Mouse (Mus musculus): Measurements from ENCODE around the gene Olfr1449. TPM values are rescaled to one million over a fixed set of nuclear protein-coding genes. Genes with fewer than 3 reads are reported as not detected.
"Not testable (repeated sequence)": the region's sequence is repeated elsewhere in the genome, so short reads cannot be mapped to it uniquely, and the experiment has no call there.

Olfr1449 gene
- not detected for total RNA-seq (2021)
- long read RNA-seq, experiment 1: 0 reads
- long read RNA-seq, experiment 2: 0 reads

DNA sequence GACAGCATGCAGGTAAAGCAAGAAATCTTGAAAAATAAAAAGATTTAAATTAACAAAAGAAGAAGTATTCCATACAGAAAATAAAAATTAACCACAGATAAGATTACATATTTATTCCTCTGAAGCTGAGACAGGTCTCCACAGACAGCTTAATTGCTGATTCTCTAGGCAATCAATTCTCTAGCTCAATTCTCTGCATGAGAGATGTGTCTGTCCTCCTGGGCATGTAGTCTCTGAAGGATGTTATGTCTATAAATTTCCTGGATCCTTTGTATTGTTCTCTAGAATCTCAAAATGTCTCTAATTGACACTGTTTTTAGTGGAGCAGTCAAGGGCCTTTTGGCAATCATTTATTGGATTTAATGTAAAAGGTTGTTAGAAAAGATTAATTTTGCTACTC is at the start of gene Olfr1449:
Gene Olfr1449 (plus strand): TSS at position 301 of the 400 bp plus-strand sequence.
- DNase-seq (ENCODE audit: low spot score in 2 of 2): no peak

DNA sequence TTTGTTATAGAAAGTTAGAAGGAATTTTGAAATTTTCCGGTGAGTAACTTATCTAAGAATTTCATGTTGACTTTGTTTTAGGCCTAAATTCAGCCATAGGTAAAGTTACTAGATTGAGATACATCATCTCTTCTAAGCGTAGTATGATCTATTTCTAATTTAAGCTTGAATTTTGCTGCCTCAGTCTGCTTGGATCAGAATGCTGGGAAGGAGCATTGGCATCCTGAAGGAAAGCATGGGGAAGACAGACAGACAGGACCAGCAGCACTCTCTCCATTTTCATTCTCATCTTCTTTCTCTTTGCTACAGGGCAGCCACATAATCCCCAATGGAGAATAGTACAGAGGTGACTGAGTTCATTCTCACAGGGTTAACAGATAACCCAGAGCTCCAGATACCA is 47.1 kb upstream of the Olfr1449 start, which contains the start of gene Olfr1445:
Gene Olfr1445 (plus strand): TSS at position 301 of the 400 bp plus-strand sequence.
- DNase-seq (ENCODE audit: low spot score in 2 of 2): no peak

DNA sequence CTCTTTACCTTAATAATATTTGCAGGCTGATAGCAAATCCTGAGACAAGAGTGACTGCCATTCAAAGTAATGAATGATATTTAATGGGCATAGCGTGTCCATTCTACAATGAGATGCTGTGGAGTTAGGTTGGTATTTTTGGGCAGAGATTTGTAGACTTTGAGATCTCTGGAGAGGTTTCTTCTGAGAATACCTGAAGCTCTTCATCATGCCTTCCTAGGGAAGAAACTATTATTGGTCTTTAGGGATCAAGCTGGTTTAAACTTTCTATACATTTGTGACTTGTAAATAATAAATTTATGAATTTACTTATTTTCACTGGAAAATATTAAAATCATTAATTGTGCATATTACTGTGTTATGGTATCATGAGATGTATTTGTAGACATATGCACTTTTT is 37.2 kb upstream of the Olfr1449 start, which contains the start of gene Olfr1446:
Gene Olfr1446 (minus strand): TSS at position 101 of the 400 bp plus-strand sequence.
- DNase-seq (ENCODE audit: low spot score in 2 of 2): no peak

DNA sequence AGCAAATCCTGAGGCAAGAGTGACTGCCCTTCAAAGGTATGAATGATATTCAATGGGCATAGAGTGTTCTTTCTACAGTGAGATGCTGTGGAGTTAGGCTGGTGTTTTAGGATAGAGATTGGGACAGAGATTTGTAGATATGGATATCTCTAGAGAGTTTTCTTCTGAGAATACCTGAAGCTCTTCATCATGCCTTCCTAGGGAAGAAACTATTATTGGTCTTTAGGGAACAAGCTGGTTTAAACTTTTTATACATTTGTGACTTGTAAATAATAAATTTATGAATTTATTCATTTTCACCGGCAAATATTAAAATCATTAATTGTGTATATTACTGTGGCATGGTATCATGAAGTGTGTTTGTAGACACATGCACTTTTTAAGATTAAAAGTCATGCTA is 27.0 kb upstream of the Olfr1449 start, which contains the start of gene Olfr1447:
Gene Olfr1447 (minus strand): TSS at position 101 of the 400 bp plus-strand sequence.
- no peak for DNase-seq (ENCODE audit: low spot score in 2 of 2)

DNA sequence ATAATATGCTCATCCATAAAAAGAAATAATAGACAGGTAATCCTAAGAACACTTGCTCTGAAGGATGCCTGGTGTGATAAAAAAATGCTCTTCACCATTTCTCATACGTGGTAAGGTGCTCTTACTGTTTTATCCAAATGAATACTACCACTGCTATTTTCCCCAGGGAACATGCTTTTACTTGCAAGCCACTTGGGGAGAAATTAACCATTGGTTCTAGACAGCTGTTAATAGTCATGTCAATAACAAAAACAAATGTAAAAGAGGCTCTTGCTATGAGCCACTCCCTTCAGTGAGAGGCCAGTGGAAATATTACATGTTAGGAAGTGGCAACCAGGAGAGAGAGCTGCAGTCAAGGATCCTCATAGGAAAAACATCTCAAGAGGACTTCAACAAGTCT is 6.3 kb upstream of the Olfr1449 start, which contains the start of gene Olfr1448:
Gene Olfr1448 (minus strand): TSS at position 101 of the 400 bp plus-strand sequence.
- no peak for DNase-seq (ENCODE audit: low spot score in 2 of 2)

GRCm38 (mm10) chr19:12949958-12950357 is 19.3 kb downstream of the Olfr1449 start, which contains the start of gene Olfr1450:
Gene Olfr1450 (plus strand): TSS chr19:12950258.
- DNase-seq (ENCODE audit: low spot score in 2 of 2): no peak

DNA sequence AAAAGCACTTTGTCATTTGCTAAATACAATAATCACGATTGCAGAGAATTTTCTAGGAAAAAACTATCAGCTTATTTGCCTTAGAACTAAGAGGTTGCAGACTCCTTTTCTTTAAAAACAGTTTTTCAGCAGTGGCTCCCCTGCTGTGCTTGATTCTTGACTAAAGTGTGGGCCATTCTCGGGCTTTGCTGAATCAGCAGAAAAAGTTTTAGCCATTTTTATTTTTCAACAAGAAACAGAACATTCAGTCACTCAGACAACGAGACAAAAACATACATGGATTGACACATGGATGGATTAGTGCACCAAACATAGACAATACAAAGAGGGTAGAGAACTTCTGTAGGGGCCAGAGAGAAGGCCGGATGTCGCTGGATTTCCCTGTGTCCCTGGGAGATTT is 39.4 kb downstream of the Olfr1449 start:
- not testable (repeated sequence) for DNase-seq (ENCODE audit: low spot score in 2 of 2)

Other genes with a start within 250 kb of the Olfr1449 start
- under 1 TPM in 1 of 2 experiments, not detected in 1; 0.49 TPM for gene Keg1, start 235.1 kb upstream of the Olfr1449 start, total RNA-seq (2021)
- gene Cntf, start 165.2 kb upstream of the Olfr1449 start, total RNA-seq (2021): 1 to 10 TPM; 2.6 to 3.8 TPM
- gene Zfp91, start 134.7 kb upstream of the Olfr1449 start, total RNA-seq (2021): 10 to 100 TPM; 62.2 to 71.0 TPM
- gene Lpxn, start 134.6 kb upstream of the Olfr1449 start, total RNA-seq (2021): 1 to 10 TPM; 1.5 to 1.9 TPM
- gene Gm5244, start 84.2 kb upstream of the Olfr1449 start, total RNA-seq (2021): not detected
- not detected for gene Olfr1444, start 73.6 kb upstream of the Olfr1449 start, total RNA-seq (2021)
- gene Olfr1445, start 47.0 kb upstream of the Olfr1449 start, total RNA-seq (2021): not detected
- gene Olfr1446, start 37.3 kb upstream of the Olfr1449 start, total RNA-seq (2021): not detected
- not detected for gene Olfr1447, start 27.1 kb upstream of the Olfr1449 start, total RNA-seq (2021)
- not detected for gene Olfr1448, start 6.4 kb upstream of the Olfr1449 start, total RNA-seq (2021)
- gene Olfr1450, start 19.4 kb downstream of the Olfr1449 start, total RNA-seq (2021): not detected
- gene Olfr1451, start 64.2 kb downstream of the Olfr1449 start, total RNA-seq (2021): not detected
- gene Olfr1453, start 97.5 kb downstream of the Olfr1449 start, total RNA-seq (2021): not detected
- gene Olfr1454, start 129.8 kb downstream of the Olfr1449 start, total RNA-seq (2021): not detected
- gene Olfr1457, start 167.1 kb downstream of the Olfr1449 start, total RNA-seq (2021): not detected
- gene Olfr1458, start 175.9 kb downstream of the Olfr1449 start, total RNA-seq (2021): not detected
- under 1 TPM; 0.02 to 0.03 TPM for gene Olfr1459, start 218.7 kb downstream of the Olfr1449 start, total RNA-seq (2021)
- not detected for gene Olfr1461, start 232.2 kb downstream of the Olfr1449 start, total RNA-seq (2021)

All from gastrocnemius, postnatal 4 days (tissue).